Mouse (Mus musculus) heart, adult 2 months (tissue): ENCODE measurements around the gene Cnksr3.

Source experiments
- CTCF ChIP-seq: fragments of 200-600 bp; IDR thresholded peaks from 2 replicates; pipeline ENCODE4 v1.8.1; 2022; ENCODE audit warnings: antibody characterized with exemption, mild to moderate bottlenecking, moderate library complexity
- POLR2A ChIP-seq: fragments of 200-500 bp; IDR thresholded peaks from 2 replicates; pipeline ENCODE4 v1.6.1; 2011; ENCODE audit warnings: mild to moderate bottlenecking, low read depth, low read length, control low read depth; ENCODE audit not compliant: insufficient read depth

DNA sequence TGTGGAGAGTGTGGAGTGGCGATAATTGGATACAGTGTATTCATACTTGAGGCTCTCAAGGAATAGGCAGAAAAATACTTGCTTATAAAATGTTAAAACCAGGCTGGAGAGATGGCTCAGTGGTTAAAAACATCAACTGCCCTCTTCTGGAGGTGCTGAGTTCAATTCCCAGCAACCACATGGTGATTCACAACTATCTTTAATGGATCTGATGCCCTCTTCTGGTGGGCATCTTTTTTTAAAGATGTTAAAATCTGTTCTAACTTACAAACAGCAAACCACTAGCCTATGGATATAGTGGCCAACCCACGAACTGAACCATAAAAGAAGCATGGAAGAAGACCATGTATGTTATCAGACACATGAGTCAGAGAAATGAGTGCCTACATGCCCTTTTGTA is 142.9 kb downstream of the Cnksr3 start:
- TF ChIP-seq POLR2A, result no peak
- TF ChIP-seq CTCF, result no peak
